Mouse (Mus musculus) spleen, postnatal 10 days (tissue): Measurements from ENCODE around the gene Mast3.
"Not testable (repeated sequence)": the region's sequence is repeated elsewhere in the genome, so short reads cannot be mapped to it uniquely, and the experiment has no call there.

Experiments used
- DNase-seq, 2 experiments: peaks; one replicate each; pipeline ENCODE4 v3.0.0; 2021 to 2022; ENCODE audit warnings: low spot score in 2 of 2

The Mast3 gene

GRCm38 (mm10) chr8:70834071-70834470 is 29.2 kb upstream of the Mast3 start:
- no peak for DNase-seq

- peak in 1 of 2 experiments; percentile 46 for DNase-seq
Observed at GRCm38 (mm10) chr8:70833520-70833919, 28.7 kb upstream of the Mast3 start.

GRCm38 (mm10) chr8:70833018-70833482 is 28.2 kb upstream of the Mast3 start:
- no peak for DNase-seq

- DNase-seq: no peak
Observed at GRCm38 (mm10) chr8:70832371-70832770, 27.5 kb upstream of the Mast3 start.

- DNase-seq: no peak
Observed at GRCm38 (mm10) chr8:70831517-70831916, 26.7 kb upstream of the Mast3 start.

- no peak for DNase-seq
Observed at GRCm38 (mm10) chr8:70827796-70828195, 22.9 kb upstream of the Mast3 start.

GRCm38 (mm10) chr8:70827010-70827409 is 22.2 kb upstream of the Mast3 start:
- DNase-seq: no peak

- DNase-seq: no peak
Observed at GRCm38 (mm10) chr8:70825816-70826215, 21.0 kb upstream of the Mast3 start.

- no peak for DNase-seq
Observed at GRCm38 (mm10) chr8:70823802-70824201, 18.9 kb upstream of the Mast3 start.

GRCm38 (mm10) chr8:70822594-70822993 is 17.7 kb upstream of the Mast3 start:
- DNase-seq: not testable (repeated sequence)

GRCm38 (mm10) chr8:70821992-70822391 is 17.1 kb upstream of the Mast3 start:
- no peak for DNase-seq

GRCm38 (mm10) chr8:70821399-70821962 is 16.6 kb upstream of the Mast3 start:
- DNase-seq: peak; percentile 72 to 83

GRCm38 (mm10) chr8:70820101-70820935 is 15.5 kb upstream of the Mast3 start:
- peak in 1 of 2 experiments; percentile 43 for DNase-seq

GRCm38 (mm10) chr8:70816679-70817078 is 11.8 kb upstream of the Mast3 start:
- peak in 1 of 2 experiments; percentile 79 for DNase-seq

- DNase-seq: no peak
Observed at GRCm38 (mm10) chr8:70812885-70813284, 8.0 kb upstream of the Mast3 start.

- DNase-seq: no peak
Observed at GRCm38 (mm10) chr8:70812055-70812454, 7.2 kb upstream of the Mast3 start.

GRCm38 (mm10) chr8:70810962-70811680 is 6.3 kb upstream of the Mast3 start:
- no peak for DNase-seq

GRCm38 (mm10) chr8:70808955-70809701 is 4.3 kb upstream of the Mast3 start:
- DNase-seq: no peak

GRCm38 (mm10) chr8:70808239-70808638 is 3.4 kb upstream of the Mast3 start, which contains the start of gene Il12rb1:
TSS of gene Il12rb1 (plus strand) at chr8:70808449.
- no peak for DNase-seq

GRCm38 (mm10) chr8:70807304-70807703 is 2.5 kb upstream of the Mast3 start:
- DNase-seq: no peak

- DNase-seq: peak in 1 of 2 experiments; percentile 68
Observed at GRCm38 (mm10) chr8:70806541-70806940, 1.7 kb upstream of the Mast3 start.
